Mouse (Mus musculus) brain, embryonic 14.5 days (tissue): ENCODE data around the gene Dusp2.

ENCODE experiments used
- CTCF ChIP-seq: fragments of 200-500 bp; IDR thresholded peaks from 2 replicates; pipeline ENCODE4 v1.5.1; 2012; ENCODE audit warnings: inconsistent platforms, mild to moderate bottlenecking, moderate library complexity, borderline replicate concordance; ENCODE audit not compliant: insufficient read depth, insufficient read length; ENCODE audit errors: extremely low read depth
- POLR2A ChIP-seq: fragments of 200-500 bp; IDR thresholded peaks from 2 replicates; pipeline ENCODE4 v1.6.1; 2012; ENCODE audit warnings: mild to moderate bottlenecking, inconsistent platforms, borderline replicate concordance; ENCODE audit not compliant: poor library complexity, insufficient read depth, insufficient read length, severe bottlenecking; ENCODE audit errors: extremely low read depth

DNA sequence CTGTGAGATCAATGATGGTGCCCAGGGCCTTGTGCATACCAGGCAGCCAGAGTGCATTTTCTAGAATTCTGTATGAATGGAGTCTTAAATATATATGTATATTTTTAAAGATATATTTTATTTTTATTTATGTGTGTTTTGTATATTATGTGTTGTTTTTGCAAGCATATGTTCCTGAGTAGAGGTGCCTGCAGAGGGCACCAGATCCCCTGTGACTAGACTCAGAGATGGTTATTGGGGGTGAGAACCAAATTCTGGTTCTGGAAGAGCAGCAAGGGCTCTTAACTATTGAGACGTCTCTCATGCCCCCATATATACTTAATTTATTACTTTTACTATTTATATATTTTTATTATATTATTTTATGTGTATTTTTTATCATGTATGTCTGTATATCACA lies 24.8 kb upstream of the Dusp2 start:
- TF ChIP-seq CTCF (no peak), POLR2A (no peak)
